In genomic region chr8:121685419-121685818, GRCm38 (mm10) we compare ENCODE assay signal across 10 mouse cellular contexts. TPM values are rescaled to one million over a fixed set of nuclear protein-coding genes. Genes with fewer than 3 reads are reported as not detected.
A peak's percentile ranks its signal among the peaks of the same experiment; 100 is the strongest.
DNase-seq lines count a peak whose midpoint lies in the region; ATAC-seq and TF ChIP-seq lines count a peak whose summit lies in the region.
"Had no signal": no experiment of that assay in that cellular context is flagged by ENCODE, and none has a peak within 500 bp of the region (broad histone marks: within the 10 kb centered on the region; RNA-seq: fewer than 3 reads in every experiment).

No protein-coding gene starts in this region.

- no peak overlapping the region for H3K9ac ChIP-seq in CH12.LX (ENCODE audit: insufficient read depth, low read depth)
- H3K9ac ChIP-seq: liver, embryonic 15.5 days; stomach, embryonic 15.5 days had no signal

- H3K27me3 ChIP-seq in CH12.LX (replicated peaks), result peaks cover 51% of the 10 kb centered on the region
- H3K27me3 ChIP-seq: liver, embryonic 15.5 days; stomach, embryonic 15.5 days had no signal

- H3K9me3 ChIP-seq in CH12.LX (replicated peaks; ENCODE audit: low read length), result peaks cover under 1% of the 10 kb centered on the region
- H3K9me3 ChIP-seq: liver, embryonic 15.5 days; stomach, embryonic 15.5 days had no signal

- in situ Hi-C loops in CH12.LX (cut with MboI; ENCODE audit: low pct_ligation_motif_present, low pct_unique_long_range_greater_than_20kb, low sequenced_read_pairs), result loop anchor here (5.0 to 10.0 kb wide), 2 partner anchors 83 to 141 kb away; partner anchors contain the start of gene 1700018B08Rik

- peaks cover 5 to 9% of the 10 kb centered on the region in 2 experiments for H3K4me1 ChIP-seq in CH12.LX (ENCODE audit: control insufficient read depth in 1 of 2, insufficient read depth in 2 of 2)
- H3K4me1 ChIP-seq in olfactory bulb, adult 2 months (ENCODE audit: control insufficient read depth, insufficient read depth, low read length), result peaks cover 55% of the 10 kb centered on the region
- H3K4me1 ChIP-seq: liver, embryonic 15.5 days; stomach, embryonic 15.5 days had no signal

- H3K4me3 ChIP-seq in CH12.LX (replicated peaks in 1 of 3; ENCODE audit: low read depth in 2 of 3, low read length in 2 of 3, poor library complexity in 1 of 3), result no peak overlapping the region
- no peak overlapping the region for H3K4me3 ChIP-seq in olfactory bulb, adult 2 months (ENCODE audit: insufficient read depth, low read depth, low read length)
- H3K4me3 ChIP-seq: liver, embryonic 15.5 days; stomach, embryonic 15.5 days had no signal

- no peak for TF ChIP-seq POLR2A in CH12.LX (IDR thresholded peaks at IDR 0.05; ENCODE audit: low read depth, low read length)
- TF ChIP-seq POLR2A in olfactory bulb, adult 2 months (IDR thresholded peaks at IDR 0.05; ENCODE audit: insufficient read depth, low read depth, low read length), result no peak

- dilution Hi-C loops in CH12.LX (cut with MboI; ENCODE audit: extremely low pct_ligation_motif_present, extremely low pct_unique_long_range_greater_than_20kb, low sequenced_read_pairs), result no loop called here

- TF ChIP-seq RAD21 in CH12.LX (IDR thresholded peaks at IDR 0.05; ENCODE audit: low read depth, low read length), result peak; percentile 56

- H3K27ac ChIP-seq in CH12.LX (ENCODE audit: insufficient read depth, low read depth), result no peak overlapping the region
- H3K27ac ChIP-seq in olfactory bulb, adult 2 months (ENCODE audit: insufficient read depth, low read depth, low read length), result no peak overlapping the region
- H3K27ac ChIP-seq: liver, embryonic 15.5 days; stomach, embryonic 15.5 days had no signal

- no peaks in the 10 kb centered on the region for H3K36me3 ChIP-seq in CH12.LX (replicated peaks in 1 of 2; ENCODE audit: control insufficient read depth in 1 of 2, insufficient read depth in 1 of 2, low read length in 1 of 2)
- H3K36me3 ChIP-seq: liver, embryonic 15.5 days; stomach, embryonic 15.5 days had no signal

- TF ChIP-seq CTCF in CH12.LX (conservative IDR thresholded peaks at IDR 0.05 in 1 of 2, IDR thresholded peaks at IDR 0.05 in 1 of 2; ENCODE audit: low read depth in 2 of 2, low read length in 2 of 2), result peak; percentile 65 to 86
- TF ChIP-seq CTCF in olfactory bulb, adult 2 months (IDR thresholded peaks at IDR 0.05; ENCODE audit: insufficient read depth, low read depth, low read length), result peak; percentile 75

- peak; percentile 69 for DNase-seq in layer of hippocampus, adult 11-12 months (ENCODE audit: low spot score)
- no peak for DNase-seq in layer of hippocampus, adult 9-10 months (ENCODE audit: low spot score)
- DNase-seq in CH12.LX (ENCODE audit: extremely low read depth), result peak; percentile 52
- peak; percentile 74 for DNase-seq in ZHBTc4 (ENCODE audit: low read depth, low spot score)
- peak; percentile 73 for DNase-seq in embryo, embryonic 10.5 days (ENCODE audit: low spot score)
- DNase-seq in kidney, postnatal 10 days, result peak; percentile 87

- H3K79me2 ChIP-seq in CH12.LX (replicated peaks; ENCODE audit: control insufficient read depth, extremely low read depth, insufficient read depth, poor library complexity, severe bottlenecking), result no peaks in the 10 kb centered on the region

- H3K4me2 ChIP-seq in CH12.LX (ENCODE audit: insufficient read depth, low read depth, poor library complexity, severe bottlenecking), result no peak overlapping the region
- H3K4me2 ChIP-seq: liver, embryonic 15.5 days; stomach, embryonic 15.5 days had no signal

- no peak for TF ChIP-seq EP300 in CH12.LX (IDR thresholded peaks at IDR 0.05; ENCODE audit: low read length)

- WGBS in olfactory bulb, adult 2 months, result 22% methylated on average over 4 of the region's 4 CpGs

- ATAC-seq in megakaryocyte-erythroid progenitor cell, adult 5-6 weeks (replicated peaks; ENCODE audit: low FRiP score, low TSS enrichment, poor library complexity, severe bottlenecking), result no peak

TF ChIP-seq in CH12.LX, 34 proteins besides CTCF, POLR2A, EP300 and RAD21:
- TF ChIP-seq USF2 (conservative IDR thresholded peaks at IDR 0.05; ENCODE audit: low read depth, low read length) (no peak), NELFE (IDR thresholded peaks at IDR 0.05; ENCODE audit: low read depth, low read length) (0 out of 2 replicates have a peak, but pooled peaks have one; percentile 30), MYC (IDR thresholded peaks at IDR 0.05; ENCODE audit: low read depth, low read length) (peak; percentile 60; the same call in 1 of the 2 replicates), SIN3A (IDR thresholded peaks at IDR 0.05; ENCODE audit: low read length) (no peak), SMC3 (IDR thresholded peaks at IDR 0.05; ENCODE audit: low read depth, low read length) (peak; percentile 72)
TF ChIP-seq in CH12.LX: peak in this region for 3.

RNA-seq across cellular contexts. Expression of gene Zcchc14, which starts 32.7 kb away (rescaled TPM):
- total RNA-seq in CH12.LX (2012; rRNA removed), result not detected in 2 replicates
- not detected in 2 replicates for total RNA-seq in CH12.LX (2014; rRNA removed)
- polyA plus RNA-seq in CH12.LX (2012; ENCODE audit: insufficient read length, low read depth), result not detected in 2 replicates
- not detected in 2 replicates for polyA plus RNA-seq in olfactory bulb, adult 2 months (2012; ENCODE audit: insufficient read depth, insufficient read length, low replicate concordance, missing spikeins)
- total RNA-seq in megakaryocyte-erythroid progenitor cell, adult 5-6 weeks (2014; fragmentation: Nextera tagmentation), result not detected in 2 replicates
- total RNA-seq in megakaryocyte-erythroid progenitor cell, adult 5-6 weeks (2017), result 0.08 TPM in 1 of 2 replicates, not detected in the other

RNA-seq across cellular contexts. Expression of gene Jph3, which starts 44.0 kb away (rescaled TPM):
- total RNA-seq in CH12.LX (2012; rRNA removed) (0.17 and 0.21 TPM in 2 replicates), CH12.LX (2014; rRNA removed) (not detected in 2 replicates)
- 0.21 and 0.31 TPM in 2 replicates for polyA plus RNA-seq in CH12.LX (2012; ENCODE audit: insufficient read length, low read depth)
- polyA plus RNA-seq in olfactory bulb, adult 2 months (2012; ENCODE audit: insufficient read depth, insufficient read length, low replicate concordance, missing spikeins), result 104 TPM in 1 of 2 replicates, not detected in the other
- not detected in 2 replicates for total RNA-seq in megakaryocyte-erythroid progenitor cell, adult 5-6 weeks (2014; fragmentation: Nextera tagmentation)
- 0.04 and 0.14 TPM in 2 replicates for total RNA-seq in megakaryocyte-erythroid progenitor cell, adult 5-6 weeks (2017)
